Mouse (Mus musculus) ES-E14 (cell line): ENCODE results near the gene Dctpp1.

Source experiments
- CHD2 ChIP-seq: IDR thresholded peaks from 2 replicates; pipeline ENCODE4 v1.6.1; 2014; ENCODE audit warnings: mild to moderate bottlenecking, low read depth, low read length, inconsistent platforms
- HCFC1 ChIP-seq: IDR thresholded peaks from 2 replicates; pipeline ENCODE4 v1.6.1; 2012; ENCODE audit warnings: low read length, inconsistent platforms, borderline replicate concordance; ENCODE audit not compliant: insufficient read depth
- MAFK ChIP-seq: IDR thresholded peaks from 2 replicates; pipeline ENCODE4 v1.6.1; 2014; ENCODE audit warnings: mild to moderate bottlenecking, low read depth, low read length, inconsistent platforms; ENCODE audit not compliant: insufficient read depth
- ZC3H11A ChIP-seq: IDR thresholded peaks from 2 replicates; pipeline ENCODE4 v1.6.1; 2012; ENCODE audit warnings: low read depth, mild to moderate bottlenecking, inconsistent platforms, low read length, borderline replicate concordance
- ZNF384 ChIP-seq: IDR thresholded peaks from 2 replicates; pipeline ENCODE4 v1.6.1; 2012; ENCODE audit warnings: low read depth, low read length, inconsistent platforms

GRCm38 (mm10) chr7:127220440-127220839 is 40.1 kb downstream of the Dctpp1 start:
- no peak for TF ChIP-seq MAFK
- no peak for TF ChIP-seq ZNF384
- no peak for TF ChIP-seq HCFC1
- no peak for TF ChIP-seq ZC3H11A
- TF ChIP-seq CHD2: no peak
